Mouse (Mus musculus) CH12.LX (cell line): ENCODE measurements around the gene Rxfp4. TPM values are rescaled to one million over a fixed set of nuclear protein-coding genes. Genes with fewer than 3 reads are reported as not detected.

Experiments
- DNase-seq: peaks from one replicate; pipeline ENCODE4 v3.0.0-alpha.2; 2013; ENCODE audit errors: extremely low read depth
- H3K27ac ChIP-seq: 2 replicates; pipeline ENCODE4 v1.5.1; 2012; ENCODE audit warnings: low read depth, mild to moderate bottlenecking, control low read depth, moderate library complexity; ENCODE audit not compliant: insufficient read depth
- H3K27me3 ChIP-seq: replicated peaks from 2 replicates; pipeline ENCODE3; 2012; ENCODE audit warnings: inconsistent platforms
- H3K36me3 ChIP-seq, 2 experiments: replicated peaks in 1 of 2; 2 replicates each; pipeline versions ENCODE3 to v1.6.1; 2012; ENCODE audit warnings: inconsistent platforms in 1 of 2, low read length in 1 of 2, mild to moderate bottlenecking in 1 of 2, mixed read lengths in 1 of 2, moderate library complexity in 1 of 2; ENCODE audit not compliant: control insufficient read depth in 1 of 2, insufficient read depth in 1 of 2
- H3K4me1 ChIP-seq, 2 experiments: 2 replicates each; pipeline ENCODE4 v1.6.1; 2012; ENCODE audit warnings: inconsistent platforms in 1 of 2, moderate library complexity in 1 of 2; ENCODE audit not compliant: insufficient read depth in 2 of 2, control insufficient read depth in 1 of 2
- H3K4me2 ChIP-seq: 2 replicates; pipeline ENCODE4 v1.6.1; 2012; ENCODE audit warnings: low read depth, mild to moderate bottlenecking, control low read depth; ENCODE audit not compliant: poor library complexity, insufficient read depth, severe bottlenecking
- H3K4me3 ChIP-seq, 3 experiments: fragments of 150-350 bp in 1 of 3; sonication (generic) in 1 of 3; replicated peaks in 1 of 3; 2 replicates each; pipeline versions ENCODE3 to v1.5.1; 2011 to 2012; ENCODE audit warnings: low read depth in 2 of 3, low read length in 2 of 3, mild to moderate bottlenecking in 2 of 3, moderate library complexity in 2 of 3, control low read depth in 1 of 3, improper control_type of control experiment in 1 of 3, inconsistent platforms in 1 of 3, mixed read lengths in 1 of 3; ENCODE audit not compliant: poor library complexity in 1 of 3
- H3K79me2 ChIP-seq: replicated peaks from 2 replicates; pipeline ENCODE4 v1.6.1; 2012; ENCODE audit warnings: mild to moderate bottlenecking, moderate library complexity; ENCODE audit not compliant: control insufficient read depth, poor library complexity, insufficient read depth, severe bottlenecking; ENCODE audit errors: extremely low read depth
- H3K9ac ChIP-seq: 2 replicates; pipeline ENCODE4 v1.6.1; 2012; ENCODE audit warnings: low read depth, mild to moderate bottlenecking, control low read depth, moderate library complexity; ENCODE audit not compliant: insufficient read depth
- H3K9me3 ChIP-seq: replicated peaks from 2 replicates; pipeline ENCODE3; 2012; ENCODE audit warnings: low read length, inconsistent platforms, mixed read lengths
- BHLHE40 ChIP-seq: IDR thresholded peaks from 2 replicates; pipeline ENCODE4 v1.6.1; 2011; ENCODE audit warnings: mild to moderate bottlenecking, low read depth, low read length, improper control_type of control experiment
- CHD1 ChIP-seq: IDR thresholded peaks from 2 replicates; pipeline ENCODE4 v1.6.1; 2012; ENCODE audit warnings: low read depth, low read length, improper control_type of control experiment, inconsistent platforms
- CTCF ChIP-seq, 2 experiments: IDR thresholded peaks in 1 of 2; conservative IDR thresholded peaks in 1 of 2; 2 replicates each; pipeline ENCODE4 v1.5.1; 2011 to 2012; ENCODE audit warnings: low read depth in 2 of 2, low read length in 2 of 2, improper control_type of control experiment in 1 of 2, inconsistent platforms in 1 of 2, mild to moderate bottlenecking in 1 of 2, moderate library complexity in 1 of 2
- E2F4 ChIP-seq: IDR thresholded peaks from 2 replicates; pipeline ENCODE4 v1.6.1; 2011; ENCODE audit warnings: low read depth, low read length, improper control_type of control experiment; ENCODE audit not compliant: insufficient replicate concordance
- ELF1 ChIP-seq: IDR thresholded peaks from 2 replicates; pipeline ENCODE4 v1.6.1; 2014; ENCODE audit warnings: low read depth, mild to moderate bottlenecking, inconsistent platforms, low read length, improper control_type of control experiment
- EP300 ChIP-seq: IDR thresholded peaks from 2 replicates; pipeline ENCODE4 v1.6.1; 2011; ENCODE audit warnings: low read length, improper control_type of control experiment
- ETS1 ChIP-seq: conservative IDR thresholded peaks from 2 replicates; pipeline ENCODE4 v1.6.1; 2012; ENCODE audit warnings: low read depth, mild to moderate bottlenecking, inconsistent platforms, low read length, improper control_type of control experiment, moderate library complexity
- GABPA ChIP-seq: IDR thresholded peaks from 2 replicates; pipeline ENCODE4 v1.6.1; 2012; ENCODE audit warnings: low read depth, low read length, improper control_type of control experiment, inconsistent platforms; ENCODE audit not compliant: insufficient replicate concordance
- IRF4 ChIP-seq: IDR thresholded peaks from 2 replicates; pipeline ENCODE4 v1.6.1; 2014; ENCODE audit warnings: low read depth, mild to moderate bottlenecking, inconsistent platforms, low read length, improper control_type of control experiment
- KAT2A ChIP-seq: IDR thresholded peaks from 2 replicates; pipeline ENCODE4 v1.6.1; 2012; ENCODE audit warnings: low read length, improper control_type of control experiment, inconsistent platforms; ENCODE audit not compliant: insufficient replicate concordance
- MAFK ChIP-seq: IDR thresholded peaks from 2 replicates; pipeline ENCODE4 v1.6.1; 2011; ENCODE audit warnings: low read length, improper control_type of control experiment; ENCODE audit not compliant: insufficient replicate concordance
- MEF2A ChIP-seq: IDR thresholded peaks from 2 replicates; pipeline ENCODE4 v1.6.1; 2014; ENCODE audit warnings: low read depth, mild to moderate bottlenecking, inconsistent platforms, low read length, improper control_type of control experiment, borderline replicate concordance
- MXI1 ChIP-seq: IDR thresholded peaks from 2 replicates; pipeline ENCODE4 v1.6.1; 2011; ENCODE audit warnings: mild to moderate bottlenecking, low read depth, low read length, improper control_type of control experiment
- MYC ChIP-seq: IDR thresholded peaks from 2 replicates; pipeline ENCODE4 v1.6.1; 2011; ENCODE audit warnings: low read depth, mild to moderate bottlenecking, improper control_type of control experiment, low read length
- RAD21 ChIP-seq: IDR thresholded peaks from 2 replicates; pipeline ENCODE4 v1.6.1; 2011; ENCODE audit warnings: low read depth, mild to moderate bottlenecking, low read length, improper control_type of control experiment, moderate library complexity
- RCOR1 ChIP-seq: conservative IDR thresholded peaks from 2 replicates; pipeline ENCODE4 v1.6.1; 2012; ENCODE audit warnings: low read depth, mild to moderate bottlenecking, inconsistent platforms, low read length, improper control_type of control experiment
- SIN3A ChIP-seq: IDR thresholded peaks from 2 replicates; pipeline ENCODE4 v1.6.1; 2012; ENCODE audit warnings: low read length, improper control_type of control experiment, inconsistent platforms
- SMC3 ChIP-seq: IDR thresholded peaks from 2 replicates; pipeline ENCODE4 v1.6.1; 2011; ENCODE audit warnings: low read depth, low read length, improper control_type of control experiment
- USF1 ChIP-seq: IDR thresholded peaks from 2 replicates; pipeline ENCODE4 v1.6.1; 2014; ENCODE audit warnings: low read depth, mild to moderate bottlenecking, inconsistent platforms, low read length, improper control_type of control experiment
- ZC3H11A ChIP-seq: IDR thresholded peaks from 2 replicates; pipeline ENCODE4 v1.6.1; 2012; ENCODE audit warnings: low read depth, mild to moderate bottlenecking, inconsistent platforms, low read length, improper control_type of control experiment
- ZMIZ1 ChIP-seq: IDR thresholded peaks from 2 replicates; pipeline ENCODE4 v1.6.1; 2012; ENCODE audit warnings: low read depth, mild to moderate bottlenecking, inconsistent platforms, low read length, improper control_type of control experiment
- dilution Hi-C: fragments of 300-500 bp; cut with MboI; formaldehyde crosslinking; loops from 2 replicates; pipeline ENCODE4 v1.14.3; 2020; ENCODE audit warnings: low sequenced_read_pairs; ENCODE audit not compliant: extremely low pct_unique_long_range_greater_than_20kb, extremely low pct_ligation_motif_present
- in situ Hi-C: fragments of 300-500 bp; cut with MboI; formaldehyde crosslinking; loops from 3 replicates; pipeline ENCODE4 v1.14.3; 2019; ENCODE audit warnings: low sequenced_read_pairs, low pct_ligation_motif_present, low pct_unique_long_range_greater_than_20kb, mixed read lengths
- polyA plus RNA-seq: library from polyadenylated mRNA; unstranded; fragments of >175 nt; gene quantifications from 2 replicates; pipeline ENCODE4 v1.2.1, GENCODE M21; 2012; ENCODE audit warnings: low read depth; ENCODE audit not compliant: insufficient read length
- total RNA-seq, 2 experiments: library from RNA; depleted of rRNA; stranded (reverse); fragments of 300-350 nt in 1 of 2; fragments of >200 nt in 1 of 2; gene quantifications; 2 replicates each; pipeline ENCODE4 v1.2.3; 2012 to 2014

The Rxfp4 gene
- total and polyA plus RNA-seq, 3 experiments, result not detected

- peaks cover 55 to 96% of the 10 kb centered on the region in 2 experiments for H3K4me1 ChIP-seq
Measured at GRCm38 (mm10) chr3:88649967-88650366, 3.0 kb downstream of the Rxfp4 start.

DNA sequence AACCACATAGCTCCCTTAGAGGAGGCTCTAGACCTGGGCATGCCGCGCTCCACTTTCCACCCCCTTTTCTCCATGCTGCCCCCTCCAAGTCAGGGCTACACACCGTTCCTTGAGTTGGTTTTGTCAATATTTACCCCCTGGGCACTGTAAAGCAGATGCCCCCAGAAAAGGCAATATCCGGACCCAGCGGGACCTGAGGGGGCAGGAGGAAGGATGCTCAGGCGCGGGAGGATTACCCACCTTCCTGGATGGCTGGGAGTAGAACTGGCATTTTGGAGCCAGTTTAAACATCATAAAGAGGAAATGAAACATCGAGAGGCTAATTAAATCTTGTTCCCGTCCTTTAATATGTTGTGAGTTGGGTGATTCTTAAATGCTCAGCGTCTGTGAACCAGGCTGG lies 3.8 kb downstream of the Rxfp4 start:
- DNase-seq, result no peak
- Histone ChIP-seq H3K9ac (no peak overlapping the region), H3K4me1 (peaks cover 48 to 88% of the 10 kb centered on the region in 2 experiments), H3K79me2 (no peaks in the 10 kb centered on the region), H3K27ac (peak overlapping the region; percentile 92; the same call in 1 of the 2 replicates), H3K9me3 (no peaks in the 10 kb centered on the region), H3K36me3 (peaks cover 21 to 29% of the 10 kb centered on the region in 2 experiments), H3K27me3 (no peaks in the 10 kb centered on the region), H3K4me3 (no peak overlapping the region), H3K4me2 (no peak overlapping the region)
- TF ChIP-seq USF1 (no peak), E2F4 (no peak), CTCF (conservative IDR thresholded peaks at IDR 0.05 in 1 of 2, IDR thresholded peaks at IDR 0.05 in 1 of 2; ENCODE audit: low read depth in 2 of 2, low read length in 2 of 2) (no peak), SIN3A (no peak), RCOR1 (no peak), CHD1 (no peak), ZC3H11A (no peak), EP300 (no peak), MYC (no peak), ELF1 (no peak), BHLHE40 (no peak), GABPA (no peak), RAD21 (no peak), MXI1 (no peak), IRF4 (no peak), MEF2A (no peak), ETS1 (no peak), KAT2A (no peak), ZMIZ1 (no peak), MAFK (no peak)
- in situ Hi-C loops, result no loop called here
- dilution Hi-C loops, result no loop called here

More at GRCm38 (mm10) chr3:88649967-88650366, 3.0 kb downstream of the Rxfp4 start:
- Histone ChIP-seq H3K79me2 (no peaks in the 10 kb centered on the region), H3K27me3 (no peaks in the 10 kb centered on the region), H3K9ac (no peak overlapping the region), H3K4me3 (no peak overlapping the region), H3K27ac (peak overlapping the region; percentile 92; the same call in 1 of the 2 replicates), H3K4me2 (no peak overlapping the region), H3K9me3 (no peaks in the 10 kb centered on the region), H3K36me3 (peaks cover 16 to 22% of the 10 kb centered on the region in 2 experiments)
- TF ChIP-seq ZMIZ1, result no peak
- TF ChIP-seq SMC3, result no peak
- dilution Hi-C loops (no loop called here), in situ Hi-C loops (no loop called here)
- DNase-seq, result no peak
